Mouse (Mus musculus) small intestine, adult 2 months (tissue): ENCODE data around the gene Bach2.

Source experiments
- CTCF ChIP-seq: fragments of 200-500 bp; IDR thresholded peaks from 2 replicates; pipeline ENCODE4 v1.5.1; 2012; ENCODE audit warnings: low read depth, mild to moderate bottlenecking, control low read depth, inconsistent platforms, low read length, moderate library complexity, mixed read lengths; ENCODE audit not compliant: insufficient replicate concordance, insufficient read length; ENCODE audit errors: extremely low read depth
- POLR2A ChIP-seq: fragments of 200-500 bp; IDR thresholded peaks from 2 replicates; pipeline ENCODE4 v1.6.1; 2012; ENCODE audit warnings: low read depth, mild to moderate bottlenecking, control low read depth, inconsistent platforms, low read length, moderate library complexity

DNA sequence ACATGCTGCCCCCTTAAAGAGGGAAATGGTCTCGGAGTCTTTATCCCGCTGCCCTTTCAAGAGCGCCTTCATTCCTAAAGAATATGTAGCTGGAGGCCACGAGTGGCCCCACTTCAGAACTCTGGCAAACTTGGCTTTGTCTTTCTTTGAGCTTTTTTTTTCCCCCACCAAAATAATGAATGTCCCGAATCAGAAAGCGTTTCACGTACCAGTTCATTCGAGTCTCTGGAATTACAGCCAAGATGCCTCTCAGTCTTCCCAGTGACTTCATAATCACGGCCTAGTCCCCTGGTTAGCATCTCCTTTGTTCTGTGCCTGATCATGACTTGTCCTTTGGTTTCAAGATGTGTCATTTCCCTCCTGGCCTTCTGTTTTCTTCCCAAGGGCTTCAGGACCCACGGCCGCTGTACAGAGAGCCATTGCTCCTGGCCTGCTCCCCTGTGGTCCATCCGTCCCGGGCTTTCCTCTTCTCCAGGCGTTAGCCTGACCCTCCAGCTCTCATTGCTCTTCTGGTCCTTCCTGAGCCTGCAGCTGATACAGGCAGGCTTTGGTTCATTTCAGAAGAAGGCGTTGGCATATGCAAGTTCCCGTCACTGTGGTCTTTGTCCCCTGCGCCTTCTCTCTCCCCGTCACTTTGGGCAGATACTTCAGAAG, 5.6 kb downstream of the Bach2 start:
- TF ChIP-seq CTCF (no peak), POLR2A (no peak)
